Mouse (Mus musculus): ENCODE data around the gene Sla2. TPM values are rescaled to one million over a fixed set of nuclear protein-coding genes. Genes with fewer than 3 reads are reported as not detected.
"Not testable (repeated sequence)": the region's sequence is repeated elsewhere in the genome, so short reads cannot be mapped to it uniquely, and the experiment has no call there.

The Sla2 gene
- total RNA-seq, 2 experiments from 2014 or later, result not detected

- DNase-seq, result peak; percentile 60 to 75
Measured at GRCm38 (mm10) chr2:156839319-156840191, 47.4 kb downstream of the Sla2 start, which contains the start of gene Tgif2. TSS of gene Tgif2 (plus strand) at chr2:156840007.

GRCm38 (mm10) chr2:156838839-156839238 lies 48.2 kb downstream of the Sla2 start:
- no peak for DNase-seq

- no peak for DNase-seq
Measured at GRCm38 (mm10) chr2:156834336-156834735, 52.7 kb downstream of the Sla2 start.

GRCm38 (mm10) chr2:156825128-156825527 lies 61.9 kb downstream of the Sla2 start:
- not testable (repeated sequence) for DNase-seq

Other genes starting within 250 kb of the Sla2 start
- gene Myl9, start 111.8 kb downstream of the Sla2 start, total RNA-seq (2021), result 10 to 100 TPM; 56.2 to 67.3 TPM
- 1 to 10 TPM; 3.9 to 4.4 TPM for gene Tgif2, start 47.2 kb downstream of the Sla2 start, total RNA-seq (2021)
- gene 4930518I15Rik, start 29.2 kb downstream of the Sla2 start, total RNA-seq (2021), result 1 to 10 TPM; 1.4 to 3.2 TPM
- gene Rab5if, start 24.1 kb downstream of the Sla2 start, total RNA-seq (2021), result 100 to 1,000 TPM; 244 to 346 TPM
- gene Ndrg3, start 104.9 kb upstream of the Sla2 start, total RNA-seq (2021), result 10 to 100 TPM; 59.8 to 64.1 TPM
- 1 to 10 TPM; 4.4 to 7.2 TPM for gene Dsn1, start 120.0 kb upstream of the Sla2 start, total RNA-seq (2021)
- 10 to 100 TPM; 36.3 to 38.7 TPM for gene Soga1, start 192.1 kb upstream of the Sla2 start, total RNA-seq (2021)
- gene Tldc2, start 199.9 kb upstream of the Sla2 start, total RNA-seq (2021), result not detected
- 10 to 100 TPM; 22.5 to 25.4 TPM for gene Samhd1, start 248.1 kb upstream of the Sla2 start, total RNA-seq (2021)